Mouse (Mus musculus): ENCODE results near the gene Jam3. TPM values are rescaled to one million over a fixed set of nuclear protein-coding genes. Genes with fewer than 3 reads are reported as not detected.

Gene Jam3
- 99.8 and 103 TPM in 2 replicates for polyA plus RNA-seq (2015; fragmentation: Nextera tagmentation; extraction: Ambion mirVana)

DNA sequence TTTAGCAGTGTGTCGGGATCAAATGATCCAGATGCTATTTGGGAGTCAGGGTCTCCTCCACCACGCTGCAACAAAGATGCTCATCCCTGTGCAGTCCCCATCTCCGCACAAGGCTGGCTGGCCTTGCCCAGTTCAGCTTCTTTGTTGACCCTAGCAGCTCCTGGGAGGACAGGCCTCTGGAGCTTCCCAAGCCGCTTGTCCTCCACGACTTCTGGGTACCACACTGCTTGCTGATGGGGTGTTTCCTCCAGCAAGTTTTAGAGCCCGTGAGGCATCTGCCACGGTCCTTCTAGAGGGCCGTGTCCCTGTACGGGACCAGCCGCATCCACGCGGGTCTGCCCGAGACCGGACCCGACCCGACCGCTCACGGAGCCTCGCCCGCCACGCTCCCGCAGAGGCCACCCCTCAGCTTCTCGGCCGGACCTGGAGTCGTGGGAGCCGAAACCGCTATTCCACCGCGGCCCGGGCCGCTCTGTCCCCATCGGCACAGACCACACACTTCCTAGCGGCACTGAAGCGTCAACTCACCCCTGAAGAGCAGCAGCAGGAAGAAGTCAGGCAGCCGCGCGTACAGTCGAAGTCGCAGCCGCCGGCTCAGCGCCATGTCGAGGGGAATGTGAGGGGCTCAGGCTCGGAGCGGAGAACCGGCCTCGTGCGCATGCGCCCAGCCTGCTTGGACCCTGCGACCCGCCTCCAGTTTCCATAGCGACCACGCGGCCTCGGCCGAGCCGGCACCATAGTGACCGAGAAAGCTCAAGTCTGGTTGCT lies at the start of gene Jam3:
TSS of gene Jam3 (minus strand) at position 659 of the 768 bp plus-strand sequence.
- Histone ChIP-seq H3K9me3 (no peaks in the 10 kb centered on the region), H3K4me2 (replicated peaks) (peak within 1 kb of the TSS; percentile 77), H3K4me1 (replicated peaks) (peaks cover 51% of the 10 kb centered on the region), H3K27ac (peak within 1 kb of the TSS; percentile 96), H3K36me3 (no peaks in the 10 kb centered on the region), H3K9ac (replicated peaks) (peak within 1 kb of the TSS; percentile 89), H3K27me3 (no peaks in the 10 kb centered on the region), H3K4me3 (replicated peaks) (peak within 1 kb of the TSS; percentile 69)
- ATAC-seq: peak; percentile 99
- WGBS: under 1% methylated on average over 58 of the region's 58 CpGs

DNA sequence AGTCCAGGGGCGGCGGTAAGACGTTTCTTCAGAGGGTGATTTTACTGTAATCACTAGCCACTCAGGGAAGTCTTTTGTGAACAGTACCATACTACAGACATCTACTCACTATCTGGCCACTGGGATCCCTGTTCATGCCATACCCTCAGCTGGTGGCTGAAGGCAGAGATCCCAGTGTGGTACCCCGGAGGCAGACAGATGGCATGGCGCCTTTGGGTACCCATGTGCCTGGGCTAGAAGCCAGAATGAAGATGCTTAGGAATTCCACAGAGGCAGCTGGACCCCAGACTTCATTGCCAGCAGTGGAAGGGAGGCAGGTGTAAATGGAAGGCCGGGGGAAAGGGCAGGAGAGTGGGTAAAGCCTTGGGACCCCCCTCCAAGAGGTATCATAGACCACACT lies 49.0 kb upstream of the Jam3 start:
- Histone ChIP-seq H3K36me3 (no peaks in the 10 kb centered on the region), H3K27me3 (peaks cover 7% of the 10 kb centered on the region; the same call in 1 of the 2 replicates), H3K4me1 (replicated peaks) (peaks cover 30% of the 10 kb centered on the region), H3K4me2 (replicated peaks) (no peak overlapping the region), H3K27ac (peak overlapping the region; percentile 86), H3K9ac (replicated peaks) (no peak overlapping the region), H3K4me3 (replicated peaks) (no peak overlapping the region), H3K9me3 (0 out of 2 replicates have a peak, but pooled peaks cover 3% of the 10 kb centered on the region)
- no peak; the same call in 1 of the 2 replicates for ATAC-seq
- 81% methylated on average over 6 of the region's 6 CpGs for WGBS

DNA sequence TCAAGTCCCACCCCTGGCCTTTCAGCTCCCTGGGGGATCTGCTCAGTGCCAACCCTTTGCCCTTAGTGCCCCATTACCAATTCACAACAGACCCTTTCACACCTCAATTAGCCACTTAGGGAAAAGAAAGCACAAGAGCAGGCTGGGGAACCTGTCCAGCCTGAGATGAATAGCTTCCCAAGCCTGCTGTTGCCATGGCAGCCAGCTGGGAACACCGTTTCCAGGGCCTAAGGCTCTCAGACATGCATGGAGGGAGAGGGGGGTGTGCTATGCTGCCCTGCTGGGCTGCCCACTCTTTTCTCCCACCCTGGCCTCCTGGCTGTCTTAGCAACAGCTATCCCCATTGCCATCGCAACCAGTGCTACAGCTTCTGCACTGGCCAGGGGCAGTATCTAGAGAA lies 47.9 kb upstream of the Jam3 start:
- peak overlapping the region; percentile 86 for H3K27ac ChIP-seq
- 0 out of 2 replicates have a peak, but pooled peaks cover 3% of the 10 kb centered on the region for H3K9me3 ChIP-seq
- H3K9ac ChIP-seq (replicated peaks): no peak overlapping the region
- H3K4me2 ChIP-seq (replicated peaks): peak overlapping the region; percentile 17; the same call in 1 of the 2 replicates
- peaks cover 30% of the 10 kb centered on the region for H3K4me1 ChIP-seq (replicated peaks)
- H3K4me3 ChIP-seq (replicated peaks): no peak overlapping the region
- WGBS: 0% methylated on average over 2 of the region's 2 CpGs
- no peaks in the 10 kb centered on the region for H3K36me3 ChIP-seq
- ATAC-seq: peak; percentile 99
- H3K27me3 ChIP-seq: peaks cover 10% of the 10 kb centered on the region; the same call in 1 of the 2 replicates

DNA sequence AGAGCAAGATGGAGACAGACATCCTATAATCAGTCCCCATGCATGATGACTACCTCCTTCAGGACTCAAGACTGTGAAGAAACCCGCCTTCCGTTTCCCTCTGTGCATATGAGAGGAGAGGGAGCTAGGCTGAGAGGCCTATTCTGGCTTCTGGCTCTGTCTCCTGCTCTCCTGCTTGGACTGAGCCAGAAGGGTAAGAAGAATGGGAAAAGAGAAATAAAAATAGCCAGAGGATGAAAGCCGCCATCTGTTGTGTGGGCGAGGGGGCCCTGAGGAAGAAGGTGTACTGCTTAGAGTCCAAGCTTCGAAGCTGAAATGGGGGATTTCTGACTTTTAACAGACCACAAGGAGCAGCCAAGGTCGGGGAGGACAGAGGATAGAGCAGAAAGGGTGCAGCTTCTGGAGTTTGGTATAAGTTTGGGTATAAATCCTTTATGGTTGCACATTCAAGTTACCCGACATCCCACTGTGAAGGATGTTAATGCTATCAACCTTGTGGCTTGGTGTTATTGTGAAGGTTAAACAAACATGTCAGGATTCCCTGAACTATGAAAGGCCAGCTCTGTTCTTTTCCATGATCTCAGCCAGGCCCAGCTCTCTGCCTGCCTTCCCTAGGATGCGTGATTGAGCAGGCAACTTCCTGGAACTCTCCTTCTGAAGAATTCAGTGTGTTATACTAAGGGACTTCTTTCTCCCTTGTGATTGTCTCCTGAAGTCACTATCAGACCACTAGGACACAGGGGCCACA lies 46.4 kb upstream of the Jam3 start:
- 0 out of 2 replicates have a peak, but pooled peaks cover 3% of the 10 kb centered on the region for H3K9me3 ChIP-seq
- H3K36me3 ChIP-seq: no peaks in the 10 kb centered on the region
- H3K4me1 ChIP-seq (replicated peaks): peaks cover 30% of the 10 kb centered on the region
- no peak for ATAC-seq
- H3K27ac ChIP-seq: 0 out of 2 replicates have a peak overlapping the region, but pooled peaks have one; percentile 86
- H3K27me3 ChIP-seq: peaks cover 13% of the 10 kb centered on the region; the same call in 1 of the 2 replicates
- no peak overlapping the region for H3K4me3 ChIP-seq (replicated peaks)
- H3K4me2 ChIP-seq (replicated peaks): no peak overlapping the region
- H3K9ac ChIP-seq (replicated peaks): no peak overlapping the region
- 80% methylated on average over 8 of the region's 8 CpGs for WGBS

DNA sequence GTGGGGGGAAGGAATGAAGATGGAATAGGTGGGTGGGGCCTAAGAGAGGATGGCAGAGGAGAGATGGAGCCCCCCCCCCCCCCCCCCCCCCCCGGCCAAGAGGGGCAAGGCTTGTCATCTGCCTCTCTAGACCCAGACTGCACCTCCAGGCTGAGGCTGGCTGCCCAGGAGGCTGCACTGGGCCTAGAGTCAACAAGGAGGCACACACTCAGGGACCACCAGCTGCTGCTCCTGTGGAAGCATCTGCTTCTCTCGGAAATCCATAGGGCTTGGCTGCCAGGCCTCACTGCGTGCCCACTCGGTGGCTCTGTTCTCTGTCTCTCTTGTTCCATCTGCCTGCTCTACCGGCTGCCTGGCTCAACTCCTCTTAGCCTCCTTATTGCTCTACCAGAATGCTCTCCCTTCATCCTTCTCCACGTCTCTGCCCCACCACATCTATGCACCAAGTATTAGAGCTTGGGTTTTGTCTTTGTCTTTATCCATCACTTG lies 38.4 kb upstream of the Jam3 start:
- peaks cover 33% of the 10 kb centered on the region for H3K4me1 ChIP-seq (replicated peaks)
- H3K4me2 ChIP-seq (replicated peaks): no peak overlapping the region
- H3K27me3 ChIP-seq: 0 out of 2 replicates have a peak, but pooled peaks cover 2% of the 10 kb centered on the region
- H3K4me3 ChIP-seq (replicated peaks): no peak overlapping the region
- 51% methylated on average over 5 of the region's 6 CpGs for WGBS
- no peak overlapping the region for H3K9ac ChIP-seq (replicated peaks)
- H3K27ac ChIP-seq: 0 out of 2 replicates have a peak overlapping the region, but pooled peaks have one; percentile 5
- ATAC-seq: no peak
- H3K9me3 ChIP-seq: no peaks in the 10 kb centered on the region
- no peaks in the 10 kb centered on the region for H3K36me3 ChIP-seq

DNA sequence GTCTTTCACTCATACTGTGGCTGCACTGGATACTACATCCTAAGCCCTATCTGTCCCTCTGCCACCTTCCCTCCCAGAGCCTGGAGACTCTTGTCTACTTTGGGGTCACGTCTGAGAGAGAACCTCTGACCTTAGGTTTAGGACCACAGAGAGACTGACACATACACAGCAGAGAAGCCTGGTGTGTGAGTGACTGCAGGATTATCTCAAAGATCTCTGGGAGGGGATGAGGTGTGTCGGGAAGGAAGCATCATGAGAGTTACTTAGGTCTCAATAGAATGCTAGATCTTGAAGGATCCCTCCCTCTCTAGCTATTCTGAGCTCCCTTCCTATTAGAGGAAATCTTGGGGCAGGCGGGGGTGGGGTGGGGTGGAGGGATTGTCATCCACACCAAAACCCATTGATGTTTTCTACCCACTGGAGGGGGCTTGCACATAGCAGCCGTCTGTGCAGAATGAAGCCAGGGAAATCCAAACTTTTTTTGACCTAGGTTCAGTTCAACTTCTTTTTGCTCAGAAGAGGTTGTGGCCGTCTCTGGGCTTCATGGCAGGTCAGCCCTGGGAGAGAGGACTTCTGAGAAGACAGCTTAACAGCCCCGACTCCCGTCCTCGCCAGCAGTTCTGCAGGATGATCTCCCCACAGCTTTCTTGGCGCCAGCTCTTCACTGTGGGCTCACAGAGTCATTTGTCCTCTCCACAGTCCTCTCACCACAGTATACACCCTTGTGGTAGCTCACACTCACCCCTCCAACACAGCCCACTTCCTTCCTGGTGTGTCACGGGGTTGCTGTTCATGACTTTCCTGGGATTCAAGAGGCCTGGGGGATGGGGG lies 37.8 kb upstream of the Jam3 start:
- Histone ChIP-seq H3K27me3 (0 out of 2 replicates have a peak, but pooled peaks cover 2% of the 10 kb centered on the region), H3K27ac (peak overlapping the region; percentile 71), H3K36me3 (no peaks in the 10 kb centered on the region), H3K4me1 (replicated peaks) (peaks cover 33% of the 10 kb centered on the region), H3K4me2 (replicated peaks) (peak overlapping the region; percentile 52; the same call in 1 of the 2 replicates), H3K9ac (replicated peaks) (peak overlapping the region; percentile 43; the same call in 1 of the 2 replicates), H3K4me3 (replicated peaks) (no peak overlapping the region), H3K9me3 (no peaks in the 10 kb centered on the region)
- ATAC-seq: no peak; the same call in 1 of the 2 replicates
- 57% methylated on average over 10 of the region's 10 CpGs for WGBS

DNA sequence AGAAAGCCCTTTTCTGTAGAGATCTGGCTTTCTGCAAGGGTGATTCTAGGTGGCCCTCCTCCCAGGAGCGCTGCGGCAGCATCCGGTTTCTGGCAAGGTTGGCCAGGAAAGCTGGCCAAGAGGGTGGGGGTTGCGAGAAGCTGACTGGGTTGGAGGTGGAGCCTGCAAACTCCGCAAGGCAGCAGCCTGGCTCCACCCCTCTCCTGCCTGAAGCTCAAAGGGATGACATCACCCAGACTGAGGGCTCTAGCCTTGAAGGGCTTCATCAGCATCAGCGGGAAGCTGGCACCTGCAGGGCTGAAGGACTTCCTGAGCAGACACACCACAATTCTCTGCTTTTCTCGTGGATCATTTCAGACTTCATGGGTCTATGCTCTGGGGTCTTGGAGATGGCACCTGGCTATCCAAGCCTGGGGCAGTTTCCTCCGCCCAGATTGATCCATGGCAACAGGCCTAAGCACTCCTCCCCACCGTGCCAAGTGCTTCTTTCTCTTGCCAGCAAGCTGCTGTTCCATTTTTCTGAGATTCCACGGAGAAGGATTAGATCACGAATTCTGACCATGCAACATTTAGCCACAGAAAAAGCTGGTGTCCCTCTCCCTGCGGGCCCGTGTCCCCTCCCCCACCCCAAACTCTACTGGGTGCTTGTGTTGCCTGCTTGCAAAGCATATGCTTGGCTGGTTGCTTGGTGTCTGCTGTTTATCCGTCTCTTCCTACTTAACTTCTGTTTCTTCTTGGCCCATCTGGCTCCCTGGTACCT lies 37.0 kb upstream of the Jam3 start:
- Histone ChIP-seq H3K27ac (peak overlapping the region; percentile 71), H3K9me3 (no peaks in the 10 kb centered on the region), H3K4me2 (replicated peaks) (peak overlapping the region; percentile 52), H3K4me3 (replicated peaks) (peak overlapping the region; percentile 25), H3K9ac (replicated peaks) (peak overlapping the region; percentile 48), H3K27me3 (0 out of 2 replicates have a peak, but pooled peaks cover 5% of the 10 kb centered on the region), H3K36me3 (no peaks in the 10 kb centered on the region), H3K4me1 (replicated peaks) (peaks cover 33% of the 10 kb centered on the region)
- peak; percentile 92 for ATAC-seq
- 4% methylated on average over 14 of the region's 14 CpGs for WGBS

DNA sequence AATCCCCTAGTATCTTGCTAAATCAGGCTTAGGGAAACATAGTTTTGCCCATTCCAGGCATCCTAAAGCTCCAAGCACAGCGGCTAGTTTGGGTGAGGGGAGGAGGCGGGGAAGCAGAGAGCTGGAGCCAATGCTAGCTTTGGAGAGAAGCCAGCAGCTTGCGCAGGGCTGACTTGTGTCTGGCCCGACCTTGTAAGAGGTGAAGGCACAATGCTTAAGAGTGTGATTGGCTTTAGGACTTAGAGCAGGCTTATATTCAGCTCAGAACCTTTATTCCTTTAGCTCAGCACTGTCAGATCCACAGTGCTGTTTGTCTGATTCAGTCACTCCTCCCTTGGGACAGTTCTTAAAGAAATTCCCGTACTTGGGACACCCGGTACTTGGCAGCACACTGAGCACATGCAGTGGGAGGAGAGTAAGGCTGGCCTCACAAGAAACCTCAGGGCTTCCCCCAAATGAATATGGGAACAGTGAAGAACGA lies 36.3 kb upstream of the Jam3 start:
- H3K27ac ChIP-seq: peak overlapping the region; percentile 64; the same call in 1 of the 2 replicates
- H3K4me1 ChIP-seq (replicated peaks): peaks cover 36% of the 10 kb centered on the region
- 3% methylated on average over 7 of the region's 7 CpGs for WGBS
- peak overlapping the region; percentile 25 for H3K4me3 ChIP-seq (replicated peaks)
- peak overlapping the region; percentile 48 for H3K9ac ChIP-seq (replicated peaks)
- peak; percentile 67 for ATAC-seq
- 0 out of 2 replicates have a peak, but pooled peaks cover 5% of the 10 kb centered on the region for H3K27me3 ChIP-seq
- no peaks in the 10 kb centered on the region for H3K36me3 ChIP-seq
- peak overlapping the region; percentile 52 for H3K4me2 ChIP-seq (replicated peaks)
- no peaks in the 10 kb centered on the region for H3K9me3 ChIP-seq

DNA sequence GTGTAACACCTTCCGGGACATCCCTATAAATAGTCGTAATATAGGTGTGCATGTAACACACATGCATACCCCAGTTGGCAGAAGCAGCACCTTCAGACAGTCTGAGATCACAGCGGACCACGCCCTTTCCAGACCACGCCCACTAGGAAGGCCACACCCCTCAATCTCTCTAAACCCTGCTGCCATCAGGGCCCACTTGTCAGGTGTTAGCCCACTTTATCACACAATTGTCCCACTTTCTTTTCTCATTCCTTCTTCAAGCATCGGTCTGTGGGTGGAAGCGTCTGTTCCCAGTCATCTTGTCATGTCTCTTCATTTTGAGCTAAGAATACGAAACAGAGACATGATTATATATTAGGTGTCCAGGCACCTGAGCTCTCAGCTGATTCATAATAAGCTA lies 35.2 kb upstream of the Jam3 start:
- Histone ChIP-seq H3K4me3 (replicated peaks) (no peak overlapping the region), H3K9me3 (no peaks in the 10 kb centered on the region), H3K27ac (no peak overlapping the region), H3K27me3 (0 out of 2 replicates have a peak, but pooled peaks cover 5% of the 10 kb centered on the region), H3K4me1 (replicated peaks) (peaks cover 41% of the 10 kb centered on the region), H3K9ac (replicated peaks) (no peak overlapping the region), H3K36me3 (no peaks in the 10 kb centered on the region), H3K4me2 (replicated peaks) (no peak overlapping the region)
- WGBS: 80% methylated on average over 8 of the region's 8 CpGs
- no peak for ATAC-seq

DNA sequence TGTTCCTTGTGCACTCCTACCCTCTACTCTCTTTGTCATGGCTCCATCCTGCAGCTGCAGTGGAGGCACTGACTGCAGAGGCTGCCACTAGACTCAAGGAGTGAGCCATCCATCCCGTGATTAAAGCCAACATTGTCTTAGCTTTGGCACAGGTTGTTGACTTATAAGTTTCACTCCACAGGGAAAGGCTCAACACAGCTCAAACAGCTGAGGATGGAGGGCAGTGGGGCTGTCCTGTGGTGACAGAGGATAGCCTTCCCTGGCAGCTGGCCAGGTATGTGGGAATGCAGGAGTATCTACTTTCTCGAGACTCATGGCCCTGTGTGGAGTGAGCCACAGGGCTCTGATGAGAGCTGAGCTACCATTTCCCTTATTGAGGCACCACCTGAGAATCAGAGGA lies 34.1 kb upstream of the Jam3 start:
- Histone ChIP-seq H3K4me2 (replicated peaks) (no peak overlapping the region), H3K27ac (no peak overlapping the region), H3K9me3 (no peaks in the 10 kb centered on the region), H3K36me3 (no peaks in the 10 kb centered on the region), H3K4me1 (replicated peaks) (peaks cover 41% of the 10 kb centered on the region), H3K27me3 (0 out of 2 replicates have a peak, but pooled peaks cover 5% of the 10 kb centered on the region), H3K9ac (replicated peaks) (no peak overlapping the region), H3K4me3 (replicated peaks) (no peak overlapping the region)
- ATAC-seq: no peak
- WGBS: 71% methylated on average over 2 of the region's 2 CpGs
